Mouse (Mus musculus) midbrain, embryonic 12.5 days (tissue): ENCODE data around the gene Numa1. TPM values are rescaled to one million over a fixed set of nuclear protein-coding genes. Genes with fewer than 3 reads are reported as not detected.
"Not testable (repeated sequence)": the region's sequence is repeated elsewhere in the genome, so short reads cannot be mapped to it uniquely, and the experiment has no call there.

Experiments
- ATAC-seq: fragments of 200-750 bp; cut with Nextera tagmentation; 2 replicates; pipeline ENCODE4 v1.8.0; 2017; ENCODE audit warnings: low read depth, moderate TSS enrichment, moderate library complexity; ENCODE audit not compliant: low FRiP score
- H3K27ac ChIP-seq: fragments of 300-500 bp; sonication (generic); replicated peaks from 2 replicates; pipeline ENCODE4 v1.5.1; 2016; ENCODE audit warnings: mild to moderate bottlenecking
- H3K27me3 ChIP-seq: fragments of 300-500 bp; sonication (generic); 2 replicates; pipeline ENCODE4 v1.6.1; 2016; ENCODE audit warnings: mild to moderate bottlenecking
- H3K36me3 ChIP-seq: fragments of 300-500 bp; sonication (generic); 2 replicates; pipeline ENCODE4 v1.6.1; 2016
- H3K4me1 ChIP-seq: fragments of 300-500 bp; sonication (generic); 2 replicates; pipeline ENCODE4 v1.6.1; 2016
- H3K4me2 ChIP-seq: fragments of 300-500 bp; sonication (generic); replicated peaks from 2 replicates; pipeline ENCODE4 v1.6.1; 2016; ENCODE audit warnings: mild to moderate bottlenecking, moderate library complexity
- H3K4me3 ChIP-seq: fragments of 300-500 bp; sonication (generic); 2 replicates; pipeline ENCODE4 v1.5.1; 2016; ENCODE audit warnings: mild to moderate bottlenecking
- H3K9ac ChIP-seq: fragments of 300-500 bp; sonication (generic); replicated peaks from 2 replicates; pipeline ENCODE4 v1.6.1; 2016; ENCODE audit warnings: mild to moderate bottlenecking, moderate library complexity
- H3K9me3 ChIP-seq: fragments of 300-500 bp; sonication (generic); 2 replicates; pipeline ENCODE4 v1.6.1; 2016; ENCODE audit warnings: mild to moderate bottlenecking
- WGBS: fragments of 180-500 bp; shearing (Covaris S2); methylation state at CpG from one replicate; pipeline ENCODE4 v1.1.7; 2016; 5-methylcytosine and 5-hydroxymethylcytosine counted together
- polyA plus RNA-seq: library from polyadenylated mRNA; unstranded; fragments of >200 nt; fragmentation: Nextera tagmentation; extraction: Ambion mirVana; gene quantifications from 2 replicates; pipeline ENCODE4 v1.2.1, GENCODE M21; 2016

The Numa1 gene
- polyA plus RNA-seq, 1 experiment from 2014 or later: 111 TPM

DNA sequence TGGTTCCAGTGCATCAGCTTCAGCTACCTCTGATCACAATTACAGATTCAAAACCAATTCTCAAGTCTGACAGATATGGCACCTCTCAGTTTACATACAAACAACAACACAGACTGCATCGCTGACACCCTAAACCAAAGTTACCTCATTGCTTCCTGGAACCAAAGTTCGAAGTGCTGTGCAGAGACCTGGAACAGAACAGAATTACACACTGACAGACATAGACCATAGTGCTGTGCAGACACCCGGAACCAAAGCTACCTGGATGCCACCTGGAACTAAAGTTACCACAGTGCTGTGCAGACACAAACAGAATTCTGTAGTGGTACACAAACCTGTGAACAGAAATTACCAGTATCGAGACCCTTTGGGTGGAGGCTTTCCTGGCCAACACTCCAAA, 5.8 kb downstream of the Numa1 start:
- no peaks in the 10 kb centered on the region for H3K9me3 ChIP-seq
- no peak for ATAC-seq
- H3K27me3 ChIP-seq: no peaks in the 10 kb centered on the region
- H3K9ac ChIP-seq: no peak overlapping the region
- 92% methylated on average over 4 of the region's 4 CpGs for WGBS
- H3K4me2 ChIP-seq: no peak overlapping the region
- H3K4me1 ChIP-seq: peaks cover 12% of the 10 kb centered on the region
- H3K27ac ChIP-seq: no peak overlapping the region
- peaks cover 2% of the 10 kb centered on the region; the same call in 1 of the 2 replicates for H3K36me3 ChIP-seq
- no peak overlapping the region for H3K4me3 ChIP-seq

- not testable (repeated sequence) for H3K27me3 ChIP-seq, H3K36me3 ChIP-seq, H3K9me3 ChIP-seq, H3K9ac ChIP-seq, H3K4me2 ChIP-seq, H3K27ac ChIP-seq, ATAC-seq, H3K4me1 ChIP-seq, H3K4me3 ChIP-seq
- 92% methylated on average over 5 of the region's 5 CpGs for WGBS
Measured at GRCm38 (mm10) chr7:101949008-101949407, 15.1 kb downstream of the Numa1 start.

DNA sequence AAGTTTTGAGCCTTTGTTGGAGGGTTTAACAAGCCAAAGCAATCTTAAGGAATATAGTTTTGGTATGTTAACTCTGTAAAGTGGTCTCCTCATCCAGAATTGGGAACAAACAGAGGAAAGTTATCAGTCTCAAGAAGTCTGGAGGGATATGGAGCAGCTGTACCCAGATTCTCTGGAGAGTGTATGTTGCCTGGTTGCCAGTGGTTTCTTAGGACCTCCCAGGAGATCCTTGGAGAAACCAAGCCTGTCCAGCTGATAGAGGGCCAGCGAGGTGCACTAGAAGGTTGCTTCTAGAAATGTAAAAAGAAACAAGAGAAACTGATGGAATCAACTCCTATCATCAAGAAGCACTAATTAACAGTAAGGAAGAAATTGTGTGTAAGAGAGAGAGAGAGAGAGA, 17.7 kb downstream of the Numa1 start:
- H3K9ac ChIP-seq: no peak overlapping the region
- no peak for ATAC-seq
- no peak overlapping the region for H3K27ac ChIP-seq
- no peaks in the 10 kb centered on the region for H3K4me1 ChIP-seq
- no peaks in the 10 kb centered on the region for H3K27me3 ChIP-seq
- 93% methylated on average over 1 of the region's 1 CpGs for WGBS
- no peaks in the 10 kb centered on the region for H3K9me3 ChIP-seq
- no peak overlapping the region for H3K4me3 ChIP-seq
- H3K4me2 ChIP-seq: no peak overlapping the region
- H3K36me3 ChIP-seq: no peaks in the 10 kb centered on the region; the same call in 1 of the 2 replicates

- no peak for ATAC-seq
- 65% methylated on average over 2 of the region's 2 CpGs for WGBS
Measured at GRCm38 (mm10) chr7:101952098-101952497, 18.2 kb downstream of the Numa1 start.

DNA sequence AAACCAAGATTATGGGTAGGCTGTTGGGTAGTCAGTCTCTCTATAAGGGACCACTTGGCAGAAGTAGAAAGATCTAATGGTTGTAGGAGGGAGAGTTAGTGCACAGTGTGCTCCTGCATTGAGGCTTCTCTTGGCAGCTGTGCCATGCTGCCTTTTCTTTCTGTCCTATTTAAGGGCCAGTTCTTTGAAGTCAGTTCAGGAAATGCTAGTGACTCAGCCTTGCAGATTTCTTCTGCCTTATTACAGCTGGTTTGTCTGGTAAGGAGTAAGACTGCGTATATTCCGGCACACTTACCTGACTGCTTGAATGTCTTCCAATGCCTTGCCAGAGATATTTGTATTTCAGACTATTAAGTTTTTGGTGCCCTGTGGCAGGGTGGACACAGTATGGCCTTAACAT, 20.3 kb downstream of the Numa1 start:
- no peaks in the 10 kb centered on the region; the same call in 1 of the 2 replicates for H3K36me3 ChIP-seq
- no peak overlapping the region for H3K4me3 ChIP-seq
- no peak overlapping the region for H3K4me2 ChIP-seq
- 92% methylated on average over 2 of the region's 2 CpGs for WGBS
- no peak overlapping the region for H3K9ac ChIP-seq
- no peak overlapping the region for H3K27ac ChIP-seq
- no peaks in the 10 kb centered on the region for H3K4me1 ChIP-seq
- no peaks in the 10 kb centered on the region for H3K27me3 ChIP-seq
- no peaks in the 10 kb centered on the region for H3K9me3 ChIP-seq
- no peak for ATAC-seq

More at GRCm38 (mm10) chr7:101952098-101952497, 18.2 kb downstream of the Numa1 start:
- H3K4me3 ChIP-seq: no peak overlapping the region
- H3K36me3 ChIP-seq: no peaks in the 10 kb centered on the region; the same call in 1 of the 2 replicates
- H3K9me3 ChIP-seq: no peaks in the 10 kb centered on the region
- no peak overlapping the region for H3K9ac ChIP-seq
- no peak overlapping the region for H3K27ac ChIP-seq
- no peak overlapping the region for H3K4me2 ChIP-seq
- no peaks in the 10 kb centered on the region for H3K27me3 ChIP-seq
- H3K4me1 ChIP-seq: no peaks in the 10 kb centered on the region

DNA sequence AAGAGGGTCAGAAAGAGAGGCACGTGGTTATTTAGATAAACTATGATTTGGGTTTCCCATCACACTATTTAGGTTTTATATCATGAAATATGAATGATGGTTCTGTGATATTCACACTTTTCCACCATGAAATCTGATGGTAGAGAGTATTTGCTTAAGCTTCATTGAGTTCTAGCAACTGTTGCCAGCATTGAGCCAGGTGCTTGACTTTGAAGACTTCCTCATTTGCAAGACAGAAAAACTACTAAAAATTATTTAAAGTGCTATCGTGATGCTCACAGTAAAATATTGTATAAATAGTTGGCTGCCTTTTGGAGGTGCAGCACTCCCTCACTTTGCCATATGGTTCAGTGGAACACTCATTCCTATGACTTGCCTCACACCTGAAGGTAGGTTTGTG, 21.4 kb downstream of the Numa1 start:
- no peak overlapping the region for H3K27ac ChIP-seq
- no peak overlapping the region for H3K4me2 ChIP-seq
- 95% methylated on average over 2 of the region's 2 CpGs for WGBS
- no peaks in the 10 kb centered on the region; the same call in 1 of the 2 replicates for H3K36me3 ChIP-seq
- H3K9me3 ChIP-seq: no peaks in the 10 kb centered on the region
- no peaks in the 10 kb centered on the region; the same call in 1 of the 2 replicates for H3K4me1 ChIP-seq
- no peak overlapping the region for H3K9ac ChIP-seq
- no peak overlapping the region for H3K4me3 ChIP-seq
- no peaks in the 10 kb centered on the region for H3K27me3 ChIP-seq
- ATAC-seq: no peak

DNA sequence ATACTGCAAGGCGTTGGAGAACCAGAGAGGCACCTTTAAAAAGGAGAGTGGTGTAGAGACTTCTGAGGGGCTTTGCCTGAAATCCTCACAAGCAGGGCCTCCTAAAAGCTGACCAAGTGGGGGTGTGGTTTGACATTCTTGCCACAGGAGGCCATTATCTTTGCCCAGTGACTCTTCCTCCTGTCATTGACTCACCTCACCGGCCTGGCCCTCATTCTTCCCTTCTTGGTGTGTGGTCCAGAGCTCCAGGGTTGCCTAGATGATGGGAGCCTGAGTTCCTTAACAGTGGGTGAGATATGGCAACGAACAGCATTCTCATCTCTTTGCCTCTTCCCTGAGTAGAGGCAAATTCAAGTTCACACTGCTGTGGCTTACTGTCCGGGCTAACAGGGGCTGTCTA, 22.0 kb downstream of the Numa1 start:
- H3K27ac ChIP-seq: no peak overlapping the region
- no peaks in the 10 kb centered on the region for H3K27me3 ChIP-seq
- H3K4me2 ChIP-seq: no peak overlapping the region
- no peak overlapping the region for H3K9ac ChIP-seq
- no peaks in the 10 kb centered on the region for H3K9me3 ChIP-seq
- H3K4me1 ChIP-seq: no peaks in the 10 kb centered on the region; the same call in 1 of the 2 replicates
- no peak for ATAC-seq
- WGBS: 59% methylated on average over 4 of the region's 4 CpGs
- H3K4me3 ChIP-seq: no peak overlapping the region
- H3K36me3 ChIP-seq: no peaks in the 10 kb centered on the region; the same call in 1 of the 2 replicates

GRCm38 (mm10) chr7:101956481-101956880, 22.6 kb downstream of the Numa1 start:
- H3K36me3 ChIP-seq: no peaks in the 10 kb centered on the region; the same call in 1 of the 2 replicates
- H3K4me2 ChIP-seq: no peak overlapping the region
- no peak overlapping the region for H3K27ac ChIP-seq
- no peak overlapping the region for H3K4me3 ChIP-seq
- H3K9ac ChIP-seq: no peak overlapping the region
- ATAC-seq: no peak
- no peaks in the 10 kb centered on the region; the same call in 1 of the 2 replicates for H3K4me1 ChIP-seq
- no peaks in the 10 kb centered on the region for H3K27me3 ChIP-seq
- no peaks in the 10 kb centered on the region for H3K9me3 ChIP-seq
- 94% methylated on average over 1 of the region's 1 CpGs for WGBS

GRCm38 (mm10) chr7:101956911-101957310, 23.0 kb downstream of the Numa1 start:
- H3K9ac ChIP-seq: no peak overlapping the region
- H3K9me3 ChIP-seq: no peaks in the 10 kb centered on the region
- no peak for ATAC-seq
- no peak overlapping the region for H3K27ac ChIP-seq
- WGBS: 96% methylated on average over 5 of the region's 5 CpGs
- H3K4me3 ChIP-seq: no peak overlapping the region
- H3K36me3 ChIP-seq: no peaks in the 10 kb centered on the region; the same call in 1 of the 2 replicates
- no peaks in the 10 kb centered on the region for H3K27me3 ChIP-seq
- H3K4me1 ChIP-seq: no peaks in the 10 kb centered on the region; the same call in 1 of the 2 replicates
- H3K4me2 ChIP-seq: no peak overlapping the region

- Histone ChIP-seq H3K36me3 (no peaks in the 10 kb centered on the region), H3K27ac (no peak overlapping the region), H3K4me1 (no peaks in the 10 kb centered on the region; the same call in 1 of the 2 replicates), H3K4me3 (no peak overlapping the region), H3K9me3 (no peaks in the 10 kb centered on the region), H3K4me2 (no peak overlapping the region), H3K27me3 (no peaks in the 10 kb centered on the region), H3K9ac (no peak overlapping the region)
- ATAC-seq: no peak
- 98% methylated on average over 2 of the region's 2 CpGs for WGBS
Measured at GRCm38 (mm10) chr7:101962829-101963228, 28.9 kb downstream of the Numa1 start.

DNA sequence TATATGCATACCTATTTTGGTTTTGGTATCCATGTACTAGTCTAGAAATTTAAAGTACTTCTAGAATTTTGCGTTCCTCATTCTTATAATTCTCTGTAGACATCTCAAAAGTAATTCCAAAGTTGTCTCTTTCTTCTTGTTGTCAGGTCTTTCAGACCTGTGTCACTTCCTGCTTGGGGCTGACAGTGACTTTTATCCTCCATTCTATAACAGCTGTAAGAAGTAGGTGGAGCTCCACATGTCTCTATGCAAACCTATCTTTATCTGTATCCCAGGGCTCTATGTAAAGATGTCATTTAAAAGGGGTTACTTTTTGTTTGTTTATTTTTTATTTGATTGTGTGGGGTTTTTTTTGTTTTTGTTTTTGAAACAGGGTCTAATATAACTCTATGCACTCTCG, 29.7 kb downstream of the Numa1 start:
- ATAC-seq: no peak
- H3K27ac ChIP-seq: no peak overlapping the region
- H3K4me1 ChIP-seq: peaks cover 4% of the 10 kb centered on the region
- no peaks in the 10 kb centered on the region for H3K9me3 ChIP-seq
- H3K9ac ChIP-seq: no peak overlapping the region
- no peak overlapping the region for H3K4me3 ChIP-seq
- 100% methylated on average over 2 of the region's 2 CpGs for WGBS
- H3K36me3 ChIP-seq: no peaks in the 10 kb centered on the region
- H3K27me3 ChIP-seq: no peaks in the 10 kb centered on the region
- H3K4me2 ChIP-seq: no peak overlapping the region

GRCm38 (mm10) chr7:101964551-101964950, 30.6 kb downstream of the Numa1 start:
- Histone ChIP-seq H3K4me3 (no peak overlapping the region), H3K27me3 (no peaks in the 10 kb centered on the region), H3K9ac (no peak overlapping the region), H3K4me1 (peaks cover 12% of the 10 kb centered on the region), H3K4me2 (no peak overlapping the region), H3K9me3 (no peaks in the 10 kb centered on the region), H3K36me3 (no peaks in the 10 kb centered on the region), H3K27ac (no peak overlapping the region)
- no peak for ATAC-seq
- 91% methylated on average over 4 of the region's 4 CpGs for WGBS

DNA sequence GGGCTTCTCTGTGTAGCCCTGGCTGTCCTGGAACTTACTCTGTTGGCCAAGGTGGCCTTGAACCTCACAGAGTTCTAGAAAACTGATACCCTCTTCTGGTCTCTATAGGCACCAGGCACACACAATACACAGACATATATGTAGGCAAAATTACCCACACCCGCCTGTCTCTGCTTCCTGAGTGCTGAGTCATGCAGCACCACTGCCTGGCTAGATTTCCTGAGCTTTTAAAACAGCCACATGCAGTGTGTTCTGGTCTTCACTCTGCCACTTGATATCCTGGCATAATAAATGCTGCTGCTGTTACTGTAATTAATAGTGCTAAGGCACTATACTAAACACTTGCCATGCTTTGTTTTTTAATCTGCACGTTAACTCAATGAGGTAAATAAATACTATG, 31.7 kb downstream of the Numa1 start:
- WGBS: 82% methylated on average over 2 of the region's 2 CpGs
- ATAC-seq: no peak
- Histone ChIP-seq H3K27me3 (no peaks in the 10 kb centered on the region), H3K4me3 (no peak overlapping the region), H3K9ac (no peak overlapping the region), H3K4me2 (no peak overlapping the region), H3K9me3 (no peaks in the 10 kb centered on the region), H3K27ac (no peak overlapping the region), H3K4me1 (peaks cover 14% of the 10 kb centered on the region), H3K36me3 (no peaks in the 10 kb centered on the region)
